Mouse (Mus musculus) C2C12 (cell line): Measurements from ENCODE around the gene Smg1.

Experiments used
- CEBPB ChIP-seq: IDR thresholded peaks from one replicate; pipeline ENCODE4 v1.6.1; 2011; ENCODE audit warnings: low read depth, mild to moderate bottlenecking, control low read depth, moderate library complexity
- CTCF ChIP-seq: IDR thresholded peaks from one replicate; pipeline ENCODE4 v1.5.1; 2011; ENCODE audit not compliant: control insufficient read depth, insufficient read depth, insufficient read length
- MAX ChIP-seq: IDR thresholded peaks from one replicate; pipeline ENCODE4 v1.6.1; 2011; ENCODE audit warnings: mild to moderate bottlenecking, control low read depth
- MYOD1 ChIP-seq: IDR thresholded peaks from one replicate; pipeline ENCODE4 v1.6.1; 2011; ENCODE audit warnings: low read depth; ENCODE audit not compliant: control insufficient read depth, insufficient read length
- USF1 ChIP-seq: IDR thresholded peaks from one replicate; pipeline ENCODE4 v1.6.1; 2011; ENCODE audit warnings: low read depth, mild to moderate bottlenecking, control low read depth, moderate library complexity

GRCm38 (mm10) chr7:118181123-118181522 lies 62.3 kb downstream of the Smg1 start:
- TF ChIP-seq MAX (no peak), CTCF (no peak), USF1 (no peak), CEBPB (no peak), MYOD1 (no peak)
